Comparison of ENCODE assay signal across 14 mouse cellular contexts in genomic region chr9:120767396-120767795, GRCm38 (mm10).
"Had no signal": no experiment of that assay in that cellular context is flagged by ENCODE, and none has a peak within 500 bp of the region (broad histone marks: within the 10 kb centered on the region; RNA-seq: fewer than 3 reads in every experiment).

No protein-coding gene starts in this region.

- H3K9me3 ChIP-seq: limb, embryonic 10.5 days; limb, embryonic 13.5 days; midbrain, embryonic 13.5 days had no signal

- H3K36me3 ChIP-seq: limb, embryonic 10.5 days; limb, embryonic 13.5 days; midbrain, embryonic 13.5 days had no signal

- H3K4me2 ChIP-seq: limb, embryonic 13.5 days; lung, embryonic 14.5 days; midbrain, embryonic 13.5 days had no signal

- H3K9ac ChIP-seq: limb, embryonic 13.5 days; liver, embryonic 14.5 days; liver, postnatal 0 days; lung, embryonic 14.5 days; midbrain, embryonic 13.5 days had no signal

- H3K27ac ChIP-seq: layer of hippocampus, adult 2 months; limb, embryonic 10.5 days; limb, embryonic 13.5 days; liver, embryonic 14.5 days; macrophage; midbrain, embryonic 13.5 days had no signal

- DNase-seq: layer of hippocampus, adult 9-11 months; liver; liver, postnatal 0 days; lung, embryonic 14.5 days; thymus, adult 18-20 months; thymus, postnatal 36 days had no signal

- ATAC-seq: intestine, postnatal 0 days; liver, postnatal 0 days; lung, postnatal 0 days; midbrain, embryonic 13.5 days had no signal

- H3K27me3 ChIP-seq: limb, embryonic 13.5 days; midbrain, embryonic 13.5 days had no signal

- H3K4me3 ChIP-seq: layer of hippocampus, adult 2 months; limb, embryonic 10.5 days; limb, embryonic 13.5 days; midbrain, embryonic 13.5 days had no signal
